Mouse (Mus musculus) lung, adult 2 months (tissue): ENCODE data around the gene Rhof. TPM values are rescaled to one million over a fixed set of nuclear protein-coding genes. Genes with fewer than 3 reads are reported as not detected.

ENCODE experiments used
- DNase-seq: peaks from one replicate; pipeline ENCODE4 v3.0.0; 2022
- H3K4me1 ChIP-seq: fragments of 200-500 bp; 2 replicates; pipeline ENCODE4 v1.6.1; 2011; ENCODE audit warnings: low read length; ENCODE audit not compliant: control insufficient read depth, insufficient read depth
- H3K4me3 ChIP-seq: fragments of 200-500 bp; replicated peaks from 2 replicates; pipeline ENCODE3; 2011; ENCODE audit warnings: low read depth, mild to moderate bottlenecking, control low read depth, low read length; ENCODE audit errors: extremely low read depth
- CTCF ChIP-seq: fragments of 200-500 bp; IDR thresholded peaks from 2 replicates; pipeline ENCODE4 v1.5.1; 2011; ENCODE audit warnings: mild to moderate bottlenecking, low read length, control low read depth; ENCODE audit not compliant: insufficient read depth
- POLR2A ChIP-seq: fragments of 200-500 bp; IDR thresholded peaks from 2 replicates; pipeline ENCODE4 v1.6.1; 2011; ENCODE audit warnings: low read depth, mild to moderate bottlenecking, control low read depth, low read length, borderline replicate concordance; ENCODE audit errors: extremely low read depth
- WGBS: fragments of 180-500 bp; shearing (Covaris S2); methylation state at CpG from one replicate; pipeline ENCODE4 v1.1.7; 2018; 5-methylcytosine and 5-hydroxymethylcytosine counted together
- polyA plus RNA-seq: library from polyadenylated mRNA; depleted of rRNA; stranded (reverse); fragments of >200 nt; gene quantifications from 2 replicates; pipeline ENCODE4 v1.2.3, GENCODE M21; 2012

The Rhof gene
- polyA plus RNA-seq, 1 experiment = 10.8 TPM

- H3K4me1 ChIP-seq = peaks cover 26% of the 10 kb centered on the region
- DNase-seq = peak; percentile 91
- WGBS = 3% methylated on average over 13 of the region's 13 CpGs
- TF ChIP-seq POLR2A (peak; percentile 68; the same call in 1 of the 2 replicates), CTCF (no peak)
- H3K4me3 ChIP-seq = peak overlapping the region; percentile 32
Observed at GRCm38 (mm10) chr5:123136361-123137043, 4.0 kb upstream of the Rhof start.

GRCm38 (mm10) chr5:123135471-123136360, 3.2 kb upstream of the Rhof start:
- Histone ChIP-seq H3K4me3 (peak overlapping the region; percentile 21), H3K4me1 (peaks cover 26% of the 10 kb centered on the region)
- 4% methylated on average over 30 of the region's 30 CpGs for WGBS
- TF ChIP-seq POLR2A = peak; percentile 80; the same call in 1 of the 2 replicates
- TF ChIP-seq CTCF = peak; percentile 7; the same call in 1 of the 2 replicates
- peak; percentile 90 for DNase-seq

- H3K4me1 ChIP-seq = peaks cover 26% of the 10 kb centered on the region
- peak overlapping the region; percentile 3 for H3K4me3 ChIP-seq
- TF ChIP-seq POLR2A = no peak
- TF ChIP-seq CTCF = no peak
- WGBS = 39% methylated on average over 8 of the region's 8 CpGs
- no peak for DNase-seq
Observed at GRCm38 (mm10) chr5:123134875-123135382, 2.4 kb upstream of the Rhof start.

GRCm38 (mm10) chr5:123134186-123134874, 1.8 kb upstream of the Rhof start:
- Histone ChIP-seq H3K4me3 (no peak overlapping the region), H3K4me1 (peaks cover 26% of the 10 kb centered on the region)
- TF ChIP-seq POLR2A = no peak
- no peak for TF ChIP-seq CTCF
- peak; percentile 75 for DNase-seq
- 28% methylated on average over 13 of the region's 13 CpGs for WGBS

GRCm38 (mm10) chr5:123133784-123134143, 1.3 kb upstream of the Rhof start:
- Histone ChIP-seq H3K4me3 (no peak overlapping the region), H3K4me1 (peaks cover 26% of the 10 kb centered on the region)
- TF ChIP-seq CTCF (no peak), POLR2A (no peak)
- no peak for DNase-seq
- WGBS = 28% methylated on average over 7 of the region's 7 CpGs

- Histone ChIP-seq H3K4me1 (peaks cover 27% of the 10 kb centered on the region), H3K4me3 (no peak overlapping the region)
- peak; percentile 92 for DNase-seq
- 15% methylated on average over 18 of the region's 18 CpGs for WGBS
- 0 out of 2 replicates have a peak, but pooled peaks have one; percentile 30 for TF ChIP-seq POLR2A
- peak; percentile 98 for TF ChIP-seq CTCF
Observed at GRCm38 (mm10) chr5:123133083-123133783, 741 bp upstream of the Rhof start.

GRCm38 (mm10) chr5:123130814-123131148, 1.7 kb downstream of the Rhof start:
- no peak for TF ChIP-seq CTCF
- no peak for TF ChIP-seq POLR2A
- H3K4me1 ChIP-seq = peaks cover 16% of the 10 kb centered on the region
- no peak for DNase-seq
- 76% methylated on average over 5 of the region's 5 CpGs for WGBS
- no peak overlapping the region for H3K4me3 ChIP-seq

- WGBS = 83% methylated on average over 9 of the region's 9 CpGs
- TF ChIP-seq POLR2A (no peak), CTCF (no peak)
- Histone ChIP-seq H3K4me1 (peaks cover 16% of the 10 kb centered on the region), H3K4me3 (no peak overlapping the region)
- DNase-seq = no peak
Observed at GRCm38 (mm10) chr5:123130030-123130813, 2.3 kb downstream of the Rhof start.
